Mouse (Mus musculus): Measurements from ENCODE around the gene Rpl5.

Gene Rpl5

GRCm38 (mm10) chr5:107946475-107946874 lies 46.2 kb downstream of the Rpl5 start:
- DNase-seq: no peak

GRCm38 (mm10) chr5:107947548-107947947 lies 47.2 kb downstream of the Rpl5 start:
- no peak for DNase-seq

- no peak for DNase-seq
These were observed 48.6 kb downstream of the Rpl5 start for GRCm38 (mm10) chr5:107948899-107949298.

- no peak for DNase-seq
These were observed 49.3 kb downstream of the Rpl5 start for GRCm38 (mm10) chr5:107949607-107950006.

- no peak for DNase-seq
These were observed 50.3 kb downstream of the Rpl5 start for GRCm38 (mm10) chr5:107950643-107951042.

All from layer of hippocampus, adult 9-11 months (tissue).